Mouse (Mus musculus): ENCODE measurements around the gene Rspry1. TPM values are rescaled to one million over a fixed set of nuclear protein-coding genes. Genes with fewer than 3 reads are reported as not detected.

The Rspry1 gene
- polyA plus RNA-seq, 1 experiment from 2014 or later, result 33.3 TPM

DNA sequence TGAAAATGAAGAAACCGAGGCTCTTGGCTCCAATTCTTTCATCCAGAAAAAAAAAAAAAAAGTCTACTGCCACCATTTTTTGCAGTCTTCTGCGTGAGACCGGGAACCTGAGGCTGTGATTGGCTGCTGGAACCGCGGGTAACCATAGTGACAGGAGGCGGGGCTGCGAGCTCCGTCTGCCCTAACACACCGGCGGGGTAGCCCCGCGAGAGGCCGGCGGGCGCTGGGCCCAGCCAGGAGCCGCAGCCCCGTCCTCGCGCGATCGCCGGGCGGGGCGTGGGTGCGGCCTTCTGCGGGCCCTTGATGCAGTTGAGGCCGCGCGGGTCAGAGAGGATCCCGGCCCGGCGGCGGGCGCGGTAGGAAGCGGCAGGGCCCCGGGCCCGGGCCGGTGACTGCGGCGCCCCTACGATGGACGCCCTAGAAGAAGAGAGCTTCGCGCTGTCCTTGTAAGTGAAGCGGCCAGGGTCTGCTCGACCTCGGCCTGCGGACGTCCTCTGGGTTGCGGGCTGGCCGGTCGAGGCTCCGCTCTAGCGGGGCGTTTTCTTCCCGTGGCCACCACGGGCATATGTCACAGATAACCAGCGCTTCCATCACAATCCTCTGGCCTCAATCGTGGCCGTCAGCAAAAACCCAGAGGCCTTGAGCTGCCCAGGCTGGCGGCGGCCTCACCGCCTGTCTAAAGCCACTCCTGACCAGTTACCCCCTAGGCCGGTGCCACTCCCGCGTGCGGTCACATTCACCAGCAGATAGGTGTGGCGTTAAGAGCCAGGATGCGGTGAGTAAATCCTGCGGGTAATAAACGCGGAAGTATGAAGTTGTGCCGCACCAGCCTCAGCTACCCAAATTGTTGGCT is 64.9 kb downstream of the Rspry1 start, which contains the start of gene Arl2bp:
TSS of gene Arl2bp (plus strand) at position 145 of the 853 bp plus-strand sequence.
- Histone ChIP-seq H3K27ac (ENCODE audit: low read length) (peak within 1 kb of the TSS; percentile 91), H3K9ac (ENCODE audit: low read length) (peak within 1 kb of the TSS; percentile 96), H3K36me3 (ENCODE audit: control insufficient read depth, insufficient read depth, low read length) (peaks cover 5% of the 10 kb centered on the region; the same call in 1 of the 2 replicates), H3K4me3 (replicated peaks; ENCODE audit: low read length) (peak within 1 kb of the TSS; percentile 95), H3K4me2 (ENCODE audit: low read depth, low read length) (peak within 1 kb of the TSS; percentile 81), H3K4me1 (ENCODE audit: control insufficient read depth, insufficient read depth, low read length) (peaks cover 9% of the 10 kb centered on the region), H3K27me3 (ENCODE audit: control insufficient read depth, insufficient read depth, low read length) (no peaks in the 10 kb centered on the region), H3K9me3 (replicated peaks; ENCODE audit: control insufficient read depth, low read length) (no peaks in the 10 kb centered on the region)
- peak; percentile 99 for ATAC-seq (ENCODE audit: insufficient read depth, low FRiP score)
- under 1% methylated on average over 74 of the region's 74 CpGs for WGBS

- no peak for ATAC-seq (ENCODE audit: insufficient read depth, low FRiP score)
- Histone ChIP-seq H3K36me3 (ENCODE audit: control insufficient read depth, insufficient read depth, low read length) (peaks cover 15% of the 10 kb centered on the region), H3K4me3 (replicated peaks; ENCODE audit: low read length) (no peak overlapping the region), H3K9ac (ENCODE audit: low read length) (no peak overlapping the region), H3K4me2 (ENCODE audit: low read depth, low read length) (no peak overlapping the region), H3K9me3 (replicated peaks; ENCODE audit: control insufficient read depth, low read length) (no peaks in the 10 kb centered on the region), H3K27ac (ENCODE audit: low read length) (no peak overlapping the region), H3K27me3 (ENCODE audit: control insufficient read depth, insufficient read depth, low read length) (no peaks in the 10 kb centered on the region), H3K4me1 (ENCODE audit: control insufficient read depth, insufficient read depth, low read length) (peaks cover 9% of the 10 kb centered on the region)
- WGBS, result 70% methylated on average over 5 of the region's 5 CpGs
These were observed 72.6 kb downstream of the Rspry1 start for GRCm38 (mm10) chr8:94674384-94674783.

- Histone ChIP-seq H3K9me3 (replicated peaks; ENCODE audit: control insufficient read depth, low read length) (no peaks in the 10 kb centered on the region), H3K9ac (ENCODE audit: low read length) (no peak overlapping the region), H3K4me2 (ENCODE audit: low read depth, low read length) (no peak overlapping the region), H3K27me3 (ENCODE audit: control insufficient read depth, insufficient read depth, low read length) (no peaks in the 10 kb centered on the region), H3K27ac (ENCODE audit: low read length) (no peak overlapping the region), H3K4me1 (ENCODE audit: control insufficient read depth, insufficient read depth, low read length) (peaks cover 9% of the 10 kb centered on the region), H3K4me3 (replicated peaks; ENCODE audit: low read length) (no peak overlapping the region), H3K36me3 (ENCODE audit: control insufficient read depth, insufficient read depth, low read length) (peaks cover 15% of the 10 kb centered on the region)
- no peak for ATAC-seq (ENCODE audit: insufficient read depth, low FRiP score)
- WGBS, result 84% methylated on average over 6 of the region's 6 CpGs
These were observed 74.2 kb downstream of the Rspry1 start for GRCm38 (mm10) chr8:94675923-94676322.

GRCm38 (mm10) chr8:94678582-94678981 is 76.8 kb downstream of the Rspry1 start:
- ATAC-seq (ENCODE audit: insufficient read depth, low FRiP score), result peak; percentile 63; the same call in 1 of the 2 replicates
- Histone ChIP-seq H3K27me3 (ENCODE audit: control insufficient read depth, insufficient read depth, low read length) (no peaks in the 10 kb centered on the region), H3K36me3 (ENCODE audit: control insufficient read depth, insufficient read depth, low read length) (peaks cover 5% of the 10 kb centered on the region; the same call in 1 of the 2 replicates)

DNA sequence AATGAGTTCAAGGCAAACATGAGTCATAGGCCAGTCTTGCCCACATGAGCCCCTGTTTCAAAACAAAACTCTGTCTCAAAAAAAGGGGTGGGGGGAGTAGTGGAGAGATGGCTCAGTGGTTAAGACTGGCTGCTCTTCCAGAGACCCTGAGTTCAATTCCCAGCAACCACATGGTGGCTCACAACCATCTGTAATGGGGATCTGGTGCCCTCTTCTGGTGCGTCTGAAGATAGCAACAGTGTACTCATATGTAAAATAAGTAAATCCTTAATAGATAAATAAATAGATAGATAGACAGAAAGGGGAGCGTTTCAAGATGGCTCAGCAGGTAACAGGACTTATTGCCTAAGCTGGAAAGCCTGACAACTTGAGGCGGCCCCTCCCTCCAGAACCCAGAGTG is 78.7 kb downstream of the Rspry1 start:
- Histone ChIP-seq H3K36me3 (ENCODE audit: control insufficient read depth, insufficient read depth, low read length) (no peaks in the 10 kb centered on the region), H3K27me3 (ENCODE audit: control insufficient read depth, insufficient read depth, low read length) (no peaks in the 10 kb centered on the region), H3K4me3 (replicated peaks; ENCODE audit: low read length) (no peak overlapping the region), H3K9me3 (replicated peaks; ENCODE audit: control insufficient read depth, low read length) (no peaks in the 10 kb centered on the region), H3K9ac (ENCODE audit: low read length) (no peak overlapping the region), H3K4me2 (ENCODE audit: low read depth, low read length) (no peak overlapping the region), H3K27ac (ENCODE audit: low read length) (peak overlapping the region; percentile 96; the same call in 1 of the 2 replicates), H3K4me1 (ENCODE audit: control insufficient read depth, insufficient read depth, low read length) (peaks cover 8% of the 10 kb centered on the region)
- ATAC-seq (ENCODE audit: insufficient read depth, low FRiP score), result no peak
- WGBS, result 85% methylated on average over 3 of the region's 3 CpGs

More at GRCm38 (mm10) chr8:94678582-94678981, 76.8 kb downstream of the Rspry1 start:
- Histone ChIP-seq H3K4me3 (replicated peaks; ENCODE audit: low read length) (no peak overlapping the region), H3K9ac (ENCODE audit: low read length) (peak overlapping the region; percentile 49; the same call in 1 of the 2 replicates), H3K9me3 (replicated peaks; ENCODE audit: control insufficient read depth, low read length) (no peaks in the 10 kb centered on the region), H3K4me2 (ENCODE audit: low read depth, low read length) (peak overlapping the region; percentile 17; the same call in 1 of the 2 replicates), H3K27ac (ENCODE audit: low read length) (peak overlapping the region; percentile 84), H3K4me1 (ENCODE audit: control insufficient read depth, insufficient read depth, low read length) (peaks cover 5% of the 10 kb centered on the region)
- 17% methylated on average over 9 of the region's 9 CpGs for WGBS

DNA sequence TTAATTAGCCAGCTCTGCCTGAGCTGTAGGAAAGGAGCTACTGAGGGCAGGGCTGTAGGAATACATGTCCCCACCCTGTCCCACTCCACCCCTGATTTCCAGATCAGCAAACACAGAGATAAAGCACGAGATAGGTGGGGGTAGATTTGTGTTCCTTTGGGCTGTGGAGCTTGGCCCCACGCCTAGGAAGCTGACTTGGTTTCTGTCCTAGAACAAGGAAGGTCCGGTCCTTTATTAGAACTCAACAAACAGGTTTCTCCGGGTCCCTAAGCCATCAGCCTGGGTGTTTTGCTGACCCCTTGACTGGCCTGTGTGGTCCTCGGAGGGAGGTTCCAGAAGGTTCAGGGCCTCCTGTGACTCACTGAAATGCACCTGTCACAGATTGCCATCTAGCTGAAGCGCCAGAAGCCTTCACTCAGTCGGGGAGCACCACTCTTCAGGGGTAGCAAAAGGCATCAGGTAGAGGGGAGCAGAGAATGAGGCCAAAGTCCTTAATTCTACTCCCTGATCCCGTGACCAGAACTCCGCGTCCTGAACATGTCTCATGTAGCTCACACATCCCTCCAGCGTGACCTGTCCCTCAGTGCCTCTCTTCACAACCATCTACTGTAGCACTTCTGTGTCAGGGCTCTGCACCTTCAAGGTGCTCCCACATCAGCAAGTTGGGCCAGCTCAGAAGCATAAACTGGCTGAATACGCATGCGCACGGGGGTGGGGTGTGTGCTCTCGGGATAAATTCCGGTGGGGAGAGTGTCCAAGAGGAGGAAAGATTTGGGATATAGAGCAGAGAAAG is 81.2 kb downstream of the Rspry1 start:
- Histone ChIP-seq H3K4me2 (ENCODE audit: low read depth, low read length) (peak overlapping the region; percentile 28; the same call in 1 of the 2 replicates), H3K4me1 (ENCODE audit: control insufficient read depth, insufficient read depth, low read length) (peaks cover 8% of the 10 kb centered on the region), H3K36me3 (ENCODE audit: control insufficient read depth, insufficient read depth, low read length) (no peaks in the 10 kb centered on the region), H3K27ac (ENCODE audit: low read length) (peak overlapping the region; percentile 96), H3K4me3 (replicated peaks; ENCODE audit: low read length) (no peak overlapping the region), H3K9me3 (replicated peaks; ENCODE audit: control insufficient read depth, low read length) (no peaks in the 10 kb centered on the region), H3K9ac (ENCODE audit: low read length) (0 out of 2 replicates have a peak overlapping the region, but pooled peaks have one; percentile 2), H3K27me3 (ENCODE audit: control insufficient read depth, insufficient read depth, low read length) (no peaks in the 10 kb centered on the region)
- 61% methylated on average over 16 of the region's 16 CpGs for WGBS
- peak; percentile 85 for ATAC-seq (ENCODE audit: insufficient read depth, low FRiP score)

DNA sequence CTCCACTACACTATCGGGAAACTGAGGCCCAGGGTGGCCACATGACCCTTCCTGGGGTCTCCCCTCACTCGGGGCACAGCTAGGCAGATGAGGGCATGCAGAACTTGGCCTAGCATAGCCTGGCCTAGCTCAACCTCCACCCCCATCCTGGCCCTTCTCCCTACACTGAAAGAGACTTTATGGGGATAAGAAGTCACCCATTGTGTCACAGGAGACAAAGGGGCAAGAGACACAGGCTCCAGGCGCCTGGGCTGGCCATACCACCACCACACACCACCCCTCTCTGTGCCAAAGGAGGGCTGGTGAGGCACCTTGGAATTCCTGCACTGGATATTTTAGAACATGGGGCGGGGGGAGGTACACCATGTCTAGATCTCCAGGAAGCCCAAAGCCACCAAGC is 82.5 kb downstream of the Rspry1 start:
- Histone ChIP-seq H3K27ac (ENCODE audit: low read length) (peak overlapping the region; percentile 96), H3K36me3 (ENCODE audit: control insufficient read depth, insufficient read depth, low read length) (no peaks in the 10 kb centered on the region), H3K9ac (ENCODE audit: low read length) (no peak overlapping the region; the same call in 1 of the 2 replicates), H3K4me1 (ENCODE audit: control insufficient read depth, insufficient read depth, low read length) (peaks cover 3% of the 10 kb centered on the region), H3K4me2 (ENCODE audit: low read depth, low read length) (no peak overlapping the region), H3K27me3 (ENCODE audit: control insufficient read depth, insufficient read depth, low read length) (no peaks in the 10 kb centered on the region), H3K4me3 (replicated peaks; ENCODE audit: low read length) (no peak overlapping the region), H3K9me3 (replicated peaks; ENCODE audit: control insufficient read depth, low read length) (no peaks in the 10 kb centered on the region)
- 75% methylated on average over 4 of the region's 4 CpGs for WGBS
- ATAC-seq (ENCODE audit: insufficient read depth, low FRiP score), result no peak

DNA sequence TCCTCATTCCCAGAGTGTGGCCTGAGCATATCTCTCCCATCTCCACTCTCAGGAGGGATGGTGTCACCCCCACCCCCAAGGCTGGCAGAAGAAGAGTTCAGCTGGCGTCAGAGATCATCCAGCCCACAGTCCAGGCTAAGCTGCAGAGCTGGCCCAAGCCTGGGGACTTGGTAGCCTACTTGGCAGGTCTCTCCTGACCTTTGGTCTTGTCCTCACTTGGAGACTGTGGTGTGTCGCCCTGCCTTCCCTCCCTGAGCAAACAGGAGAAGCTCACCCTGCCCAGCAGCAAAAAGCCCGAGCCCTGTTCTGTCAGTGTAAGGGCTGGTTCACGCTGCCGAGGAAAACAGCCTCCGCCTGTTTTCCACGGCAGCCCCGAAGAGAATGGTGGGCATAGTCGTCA is 84.2 kb downstream of the Rspry1 start:
- Histone ChIP-seq H3K27me3 (ENCODE audit: control insufficient read depth, insufficient read depth, low read length) (no peaks in the 10 kb centered on the region), H3K9me3 (replicated peaks; ENCODE audit: control insufficient read depth, low read length) (no peaks in the 10 kb centered on the region), H3K9ac (ENCODE audit: low read length) (peak overlapping the region; percentile 28; the same call in 1 of the 2 replicates), H3K27ac (ENCODE audit: low read length) (peak overlapping the region; percentile 80), H3K4me1 (ENCODE audit: control insufficient read depth, insufficient read depth, low read length) (peaks cover 3% of the 10 kb centered on the region), H3K4me3 (replicated peaks; ENCODE audit: low read length) (no peak overlapping the region), H3K4me2 (ENCODE audit: low read depth, low read length) (0 out of 2 replicates have a peak overlapping the region, but pooled peaks have one; percentile 17), H3K36me3 (ENCODE audit: control insufficient read depth, insufficient read depth, low read length) (no peaks in the 10 kb centered on the region)
- peak; percentile 31; the same call in 1 of the 2 replicates for ATAC-seq (ENCODE audit: insufficient read depth, low FRiP score)
- WGBS, result 55% methylated on average over 9 of the region's 9 CpGs
